Mouse (Mus musculus) spleen, postnatal 10 days (tissue): Measurements from ENCODE around the gene Zfp105.

Source experiments
- DNase-seq, 2 experiments: peaks; one replicate each; pipeline ENCODE4 v3.0.0; 2021 to 2022; ENCODE audit warnings: low spot score in 2 of 2

Gene Zfp105

DNA sequence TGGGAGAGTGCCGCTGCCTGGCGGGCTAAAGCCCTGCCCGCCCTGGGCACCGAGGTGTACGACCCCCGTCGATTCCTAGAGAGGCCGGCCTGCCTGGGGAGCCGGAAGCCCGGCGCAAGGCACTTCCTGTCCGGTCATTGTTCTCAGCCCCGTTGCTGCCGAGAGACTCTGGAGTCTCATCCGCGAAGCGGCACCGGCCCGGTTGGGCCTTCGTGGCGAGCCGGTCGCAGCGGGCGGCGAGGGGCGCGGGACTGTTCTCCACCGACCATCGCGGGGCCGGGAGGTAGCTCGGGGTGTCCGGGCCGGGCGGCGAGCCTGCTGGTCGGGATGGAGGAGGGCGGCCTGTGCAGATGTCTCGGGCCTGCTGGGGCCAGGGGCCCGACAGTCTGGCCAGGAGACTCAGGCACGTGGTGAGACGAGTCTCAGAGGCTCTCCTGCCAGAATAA, at the start of gene Zfp105:
Gene Zfp105 (plus strand): TSS at position 137 of the 446 bp plus-strand sequence.
- peak; percentile 22 to 40 for DNase-seq

GRCm38 (mm10) chr9:122874653-122875052, 48.2 kb upstream of the Zfp105 start:
- DNase-seq = no peak

- no peak for DNase-seq
Measured at GRCm38 (mm10) chr9:122875145-122875544, 47.7 kb upstream of the Zfp105 start.

DNA sequence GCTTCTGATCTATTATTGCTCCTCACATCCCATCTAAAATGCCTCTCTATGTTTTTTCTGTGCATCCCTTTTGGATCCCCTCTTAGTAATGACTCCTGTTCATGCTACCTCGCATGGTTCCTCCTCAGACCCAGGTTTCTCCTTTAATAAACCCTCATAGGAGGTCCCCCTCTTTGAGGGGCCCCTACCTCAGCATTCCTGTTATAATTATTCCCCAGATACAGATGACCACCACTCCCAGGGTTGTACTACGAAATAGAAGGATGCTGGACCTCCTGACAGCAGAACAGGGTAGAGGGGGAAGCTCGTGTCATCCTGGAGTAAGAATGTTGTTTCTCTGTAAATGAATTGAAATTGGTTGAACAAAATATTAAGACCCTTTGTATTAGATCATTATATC, 37.5 kb upstream of the Zfp105 start, which contains the start of gene Zkscan7:
Gene Zkscan7 (plus strand): TSS at position 301 of the 400 bp plus-strand sequence.
- no peak for DNase-seq

GRCm38 (mm10) chr9:122886372-122887179, 36.3 kb upstream of the Zfp105 start:
- DNase-seq = peak; percentile 19 to 52

DNA sequence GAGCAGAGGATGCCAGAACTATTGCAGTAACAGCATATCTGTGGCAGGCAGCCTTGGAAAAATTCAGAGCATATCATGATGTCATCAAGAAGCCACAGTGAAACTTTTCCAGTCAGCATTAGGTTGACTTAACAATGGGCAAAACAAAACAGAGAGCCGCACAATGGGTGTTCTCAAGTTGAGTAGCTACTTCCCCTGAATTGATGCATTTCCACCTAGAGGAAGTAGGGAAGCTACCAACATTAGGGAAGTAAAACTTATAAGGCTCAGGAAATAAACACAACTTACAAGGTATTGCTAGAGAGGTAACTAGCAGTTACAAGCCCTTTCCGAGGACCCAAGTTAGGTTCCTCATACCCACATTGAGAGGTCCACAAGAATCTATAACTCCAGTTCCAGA, 21.8 kb upstream of the Zfp105 start:
- no peak for DNase-seq

- DNase-seq = peak in 1 of 2 experiments; percentile 27
Measured at GRCm38 (mm10) chr9:122902717-122903535, 19.9 kb upstream of the Zfp105 start.

- DNase-seq = no peak
Measured at GRCm38 (mm10) chr9:122922436-122922835, 436 bp upstream of the Zfp105 start.

DNA sequence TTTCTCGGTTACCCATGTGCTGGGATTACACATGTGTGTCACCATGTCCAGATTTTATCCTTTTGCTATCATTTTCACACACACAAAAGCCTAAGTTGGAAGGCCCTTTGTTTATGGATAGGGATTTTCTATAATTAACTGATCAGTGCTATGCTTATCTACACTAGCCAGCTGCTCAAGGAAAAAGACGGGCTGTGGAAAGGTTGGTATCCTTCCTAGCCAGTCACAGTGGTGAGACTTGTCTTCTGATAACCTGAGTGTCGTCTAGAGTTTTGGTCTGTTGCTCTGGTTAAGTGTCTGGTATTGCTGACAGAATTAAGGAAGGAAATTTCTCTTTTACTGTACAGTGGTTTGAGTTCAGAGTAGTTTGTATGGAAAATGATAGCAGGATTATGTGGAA, 6.0 kb downstream of the Zfp105 start:
- no peak for DNase-seq

DNA sequence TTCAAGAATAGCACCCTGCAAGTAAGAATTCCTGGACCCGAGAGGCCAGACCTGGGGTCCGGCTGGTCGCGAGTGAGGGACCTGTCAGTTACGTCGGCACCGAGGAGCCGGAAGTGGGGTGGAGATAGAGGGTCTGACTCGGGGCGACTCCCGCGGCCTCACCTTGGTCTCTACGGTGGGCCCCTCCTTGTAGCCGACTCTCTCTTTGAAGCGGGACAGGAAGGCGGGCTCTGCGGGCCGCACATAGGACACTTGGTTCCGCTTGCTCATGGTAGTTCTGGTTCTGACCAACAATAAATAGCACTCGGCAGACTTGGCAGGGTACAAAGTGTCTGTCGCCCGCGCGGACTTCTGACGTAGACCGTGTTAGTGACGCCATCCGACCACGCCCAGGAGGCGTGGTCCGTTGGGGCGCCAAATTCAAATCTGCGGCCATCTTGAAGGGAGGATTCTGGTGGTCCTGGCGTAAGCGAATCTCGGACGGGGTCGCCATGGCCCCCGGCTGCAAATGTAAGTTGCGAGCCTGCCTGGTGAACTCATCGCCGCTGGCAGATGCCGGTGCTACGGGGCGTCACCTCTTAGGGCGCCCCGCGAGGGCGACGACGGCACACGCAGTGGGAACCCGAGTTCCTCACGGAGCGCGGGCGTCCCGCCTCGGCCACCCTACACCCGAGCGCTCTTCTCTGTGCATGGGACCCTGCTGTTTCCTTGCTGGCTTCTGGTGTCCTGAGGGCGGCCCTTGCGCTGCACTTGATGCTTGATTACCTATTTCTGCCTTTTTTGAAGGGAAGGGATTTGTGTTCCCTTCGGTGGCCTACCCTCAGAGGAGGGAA, 28.0 kb downstream of the Zfp105 start, which contains the start of the genes 1110059G10Rik and Kif15:
Gene 1110059G10Rik (minus strand): TSS at position 358 of the 833 bp plus-strand sequence.
Gene Kif15 (plus strand): TSS at position 404 of the 833 bp plus-strand sequence.
- DNase-seq = peak; percentile 95 to 97
